Mouse (Mus musculus): ENCODE measurements at regions not wholly inside any gene's neighbourhood (a gene's known extent, or its start where the extent isn't known, plus 50 kb on each side); places are given as distances from the start of the nearest gene placed in this dataset.

DNA sequence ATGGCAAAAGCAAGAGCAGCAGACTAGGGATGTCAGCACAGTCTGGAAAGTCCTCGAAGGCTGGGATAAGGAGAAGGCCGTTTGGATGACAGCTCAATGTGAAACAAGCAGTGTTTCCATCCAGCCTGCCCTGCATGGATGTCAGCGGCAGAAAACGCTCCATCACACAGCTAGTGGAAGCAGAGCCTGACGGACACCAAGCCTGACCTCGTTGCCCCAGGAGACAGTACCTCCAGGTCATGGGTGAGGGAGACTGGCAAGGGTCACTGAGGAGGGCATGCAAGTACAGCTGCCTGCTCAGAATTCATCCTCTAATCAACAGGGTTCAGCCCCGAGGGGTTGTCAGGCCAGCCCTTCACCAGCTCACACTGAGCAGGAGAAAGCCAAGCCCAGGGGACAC, 442.9 kb upstream of the Gm10295 start:
- TF ChIP-seq CTCF (IDR thresholded peaks at IDR 0.05) (no peak), EP300 (IDR thresholded peaks at IDR 0.05) (no peak)

Measured in lung, postnatal 0 days (tissue).